Mouse (Mus musculus) layer of hippocampus, adult 11-12 months (tissue): ENCODE measurements around the gene Nr1h2.

Source experiments
- DNase-seq: peaks from one replicate; pipeline ENCODE4 v3.0.0; 2022; ENCODE audit warnings: low spot score

The Nr1h2 gene

GRCm38 (mm10) chr7:44549621-44550408 is 3.9 kb downstream of the Nr1h2 start:
- no peak for DNase-seq

DNA sequence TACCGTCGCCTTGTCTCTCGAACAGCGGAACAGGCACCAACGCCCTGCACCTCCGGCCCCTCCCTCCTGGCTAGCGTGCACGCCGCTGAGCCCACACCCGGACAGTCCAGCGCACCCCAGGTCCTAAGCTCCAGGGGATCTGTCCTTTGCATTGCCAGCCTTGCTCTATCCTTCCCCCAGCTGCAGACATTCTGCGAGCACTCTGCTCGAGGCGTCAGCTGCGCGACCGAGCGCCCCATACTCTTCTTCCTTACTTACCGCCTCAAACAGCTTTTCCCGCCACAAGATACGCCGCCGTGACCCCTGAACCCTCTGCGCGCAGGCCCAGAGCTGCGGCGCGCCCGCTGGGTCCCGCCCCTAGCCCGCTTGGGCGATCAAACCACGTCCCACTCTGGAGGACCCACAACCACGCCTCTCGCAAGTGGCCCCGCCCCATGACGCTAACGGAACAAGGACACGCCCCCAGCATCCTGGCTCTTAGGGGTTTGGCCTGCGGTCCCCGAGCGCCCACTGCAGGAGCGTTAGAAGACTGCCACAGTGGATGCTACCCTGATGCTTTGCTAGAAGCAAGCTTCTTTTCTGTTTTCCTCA is 5.2 kb downstream of the Nr1h2 start, which contains the start of gene Pold1:
Gene Pold1 (minus strand): TSS at position 353 of the 591 bp plus-strand sequence.
- DNase-seq, result peak; percentile 100

GRCm38 (mm10) chr7:44547725-44548124 is 6.0 kb downstream of the Nr1h2 start:
- no peak for DNase-seq

GRCm38 (mm10) chr7:44547041-44547440 is 6.7 kb downstream of the Nr1h2 start:
- DNase-seq, result no peak

- DNase-seq, result no peak
These were observed 7.5 kb downstream of the Nr1h2 start for GRCm38 (mm10) chr7:44546274-44546673.

DNA sequence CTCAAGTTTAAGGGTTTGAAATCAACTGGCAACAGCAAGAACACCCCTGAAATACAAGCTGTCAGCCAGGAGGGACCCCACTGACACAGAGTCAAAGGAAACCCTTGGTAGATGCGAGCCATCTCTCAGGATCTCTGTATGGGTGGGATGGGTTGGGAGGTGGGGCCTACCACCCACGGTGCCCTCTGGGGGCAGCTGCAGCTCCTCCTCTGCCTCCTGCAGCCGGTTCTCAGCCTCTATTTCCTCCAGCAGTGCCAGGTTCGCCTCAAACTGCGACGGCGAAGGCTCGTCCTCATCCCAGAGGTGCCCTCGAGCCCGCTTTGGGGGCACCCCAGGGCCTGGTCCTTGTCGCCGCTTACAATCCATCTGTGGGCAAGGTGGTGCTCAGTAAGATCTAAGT is 10.7 kb downstream of the Nr1h2 start:
- no peak for DNase-seq

GRCm38 (mm10) chr7:44542555-44542954 is 11.2 kb downstream of the Nr1h2 start:
- DNase-seq, result no peak

- DNase-seq, result no peak
These were observed 14.8 kb downstream of the Nr1h2 start for GRCm38 (mm10) chr7:44538756-44539624.

DNA sequence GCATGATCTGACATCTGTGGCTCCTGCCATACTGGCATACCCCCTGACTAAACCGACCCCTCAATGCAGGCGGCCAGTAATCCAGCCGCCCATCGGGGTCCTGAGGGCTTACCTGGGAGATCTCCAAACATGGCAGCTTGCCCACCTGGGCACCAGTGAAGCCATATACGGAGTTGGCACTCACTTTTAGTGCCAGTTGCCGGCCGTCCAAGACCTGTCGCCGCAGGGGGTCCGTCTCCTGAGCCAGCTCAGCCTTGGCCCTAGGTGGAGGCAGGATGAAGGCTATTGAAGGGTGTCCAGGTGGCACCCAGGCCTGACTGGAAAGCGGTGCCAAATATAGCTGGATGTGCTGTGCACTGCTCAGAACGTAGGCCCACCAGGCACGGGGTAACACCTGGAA is 16.3 kb downstream of the Nr1h2 start:
- no peak for DNase-seq

DNA sequence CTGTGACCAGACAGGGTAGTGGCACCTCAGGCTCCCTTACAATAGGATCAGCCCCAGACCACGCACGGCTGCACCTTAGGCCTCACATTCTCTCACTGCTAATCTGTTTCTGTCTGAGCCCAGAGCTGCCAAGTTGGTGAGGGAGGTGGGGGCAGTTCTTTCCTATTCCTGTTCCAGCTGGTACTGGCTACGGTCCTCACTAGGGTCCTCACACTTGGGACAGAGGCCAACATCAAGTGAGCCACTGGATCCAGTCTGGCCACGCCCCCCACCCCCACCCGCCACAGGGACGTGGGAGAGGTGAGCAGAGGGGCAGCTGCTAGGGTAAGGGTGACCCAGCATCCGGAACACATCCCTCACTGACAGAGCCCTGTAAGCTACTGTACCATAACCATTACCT is 16.7 kb downstream of the Nr1h2 start:
- DNase-seq, result no peak

DNA sequence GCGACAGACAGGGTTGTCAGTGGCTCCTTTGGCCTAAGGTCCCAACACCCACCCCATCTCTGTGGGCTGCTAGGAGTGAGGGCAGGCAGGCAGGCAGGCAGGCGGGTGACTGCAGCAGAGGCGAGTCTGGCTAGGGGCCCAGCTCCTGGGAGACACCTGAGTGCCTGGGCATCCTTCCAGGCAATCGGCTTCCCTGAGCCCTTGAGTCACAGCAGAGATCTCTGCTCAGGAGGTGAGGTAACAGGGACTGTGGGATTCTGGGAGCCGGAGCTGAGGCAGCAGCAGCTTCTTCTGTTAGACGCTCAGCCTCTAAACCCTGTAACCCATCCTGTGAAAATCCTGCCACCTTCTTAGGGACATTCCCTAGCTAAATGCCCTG is 17.2 kb downstream of the Nr1h2 start:
- no peak for DNase-seq

GRCm38 (mm10) chr7:44535657-44536589 is 17.8 kb downstream of the Nr1h2 start:
- no peak for DNase-seq

GRCm38 (mm10) chr7:44534656-44535441 is 18.9 kb downstream of the Nr1h2 start:
- no peak for DNase-seq

GRCm38 (mm10) chr7:44534242-44534641 is 19.5 kb downstream of the Nr1h2 start:
- no peak for DNase-seq

GRCm38 (mm10) chr7:44533746-44534045 is 20.1 kb downstream of the Nr1h2 start:
- DNase-seq, result no peak

DNA sequence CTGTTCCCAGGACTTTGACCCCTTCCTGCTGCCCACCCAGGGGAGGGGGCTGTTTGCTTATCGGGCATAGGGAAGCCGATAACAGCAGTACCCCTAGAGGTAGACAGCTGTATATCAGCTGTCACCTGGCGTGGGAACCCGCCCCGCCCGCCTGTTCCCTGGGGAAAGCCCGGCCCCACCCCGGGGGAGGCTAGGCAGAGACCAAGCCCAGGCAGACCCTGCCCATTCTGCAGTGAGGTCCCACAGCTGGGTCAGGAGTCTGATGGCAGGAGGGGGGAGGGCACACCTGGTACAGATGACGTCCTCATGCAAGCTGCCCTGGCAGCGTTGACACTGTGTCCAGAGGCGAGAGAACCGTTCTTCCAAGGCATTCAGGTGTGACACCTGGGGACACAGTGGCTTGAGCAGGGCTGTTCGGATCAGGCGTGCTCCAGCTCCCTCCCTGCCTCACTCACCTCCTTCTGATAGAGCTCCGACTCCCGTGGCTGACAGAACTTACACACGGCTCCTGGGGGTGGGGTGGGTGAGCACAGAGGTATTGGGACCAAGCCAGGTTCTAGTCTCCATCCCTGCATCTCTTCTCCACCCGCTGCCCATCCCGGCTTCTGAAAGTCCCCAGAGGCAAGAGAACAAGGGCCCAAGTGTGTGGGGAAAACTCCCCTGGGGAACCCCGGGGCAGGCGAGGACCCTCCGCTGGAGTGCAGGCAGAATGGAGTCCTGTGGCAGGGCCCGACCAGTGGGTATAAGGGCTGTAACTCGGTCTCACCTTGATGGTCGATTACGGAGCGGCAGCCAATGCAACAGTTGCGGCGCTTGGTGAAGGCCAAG is 20.6 kb downstream of the Nr1h2 start:
- no peak for DNase-seq

GRCm38 (mm10) chr7:44531946-44532732 is 21.6 kb downstream of the Nr1h2 start, which contains the start of gene Spib:
TSS of gene Spib (minus strand) at chr7:44532071.
- no peak for DNase-seq

GRCm38 (mm10) chr7:44531207-44531606 is 22.5 kb downstream of the Nr1h2 start:
- no peak for DNase-seq

GRCm38 (mm10) chr7:44530507-44530906 is 23.2 kb downstream of the Nr1h2 start:
- no peak for DNase-seq
